Mouse (Mus musculus): ENCODE results near the gene P2rx7.

Gene P2rx7

DNA sequence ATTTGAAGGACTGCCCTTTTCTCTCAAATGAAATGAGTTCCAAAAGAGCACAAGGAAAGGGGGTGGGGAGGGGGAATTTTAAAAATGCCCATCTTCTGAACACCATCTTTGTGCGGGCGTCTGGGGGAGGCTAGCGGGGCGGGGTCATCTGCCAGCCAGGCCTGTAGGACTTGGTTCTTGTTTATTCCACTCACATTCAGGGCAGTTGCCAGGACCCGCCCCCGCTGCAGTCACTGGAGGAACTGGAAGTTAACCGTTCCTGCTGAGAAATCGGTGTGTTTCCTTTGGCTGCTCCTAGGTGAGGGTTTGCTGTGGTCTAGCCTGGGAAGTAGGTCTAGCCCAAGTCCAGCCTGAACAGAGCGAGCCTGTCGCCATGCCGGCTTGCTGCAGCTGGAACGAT lies at the start of gene P2rx7:
Gene P2rx7 (plus strand): TSS at position 211 of the 400 bp plus-strand sequence.
- DNase-seq = no peak

DNA sequence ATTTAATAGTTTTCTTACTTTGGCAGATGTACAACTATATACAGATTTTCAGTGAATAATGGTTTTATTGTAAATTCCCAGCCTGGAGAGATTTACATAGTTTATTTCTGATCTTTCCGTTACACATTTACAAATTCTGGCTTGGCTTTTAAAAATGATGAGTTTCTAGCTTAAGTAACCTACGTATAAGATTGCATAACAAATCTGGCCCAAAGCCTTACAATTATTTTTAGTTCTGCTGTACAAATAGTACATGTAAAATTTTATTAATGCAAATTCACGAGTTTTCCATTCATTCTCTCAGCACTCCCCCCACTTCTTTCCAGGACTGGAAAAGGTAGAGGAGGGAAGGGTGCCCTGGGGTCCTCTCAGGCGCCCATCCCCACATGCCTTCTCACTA lies 48.2 kb upstream of the P2rx7 start:
- no peak for DNase-seq

DNA sequence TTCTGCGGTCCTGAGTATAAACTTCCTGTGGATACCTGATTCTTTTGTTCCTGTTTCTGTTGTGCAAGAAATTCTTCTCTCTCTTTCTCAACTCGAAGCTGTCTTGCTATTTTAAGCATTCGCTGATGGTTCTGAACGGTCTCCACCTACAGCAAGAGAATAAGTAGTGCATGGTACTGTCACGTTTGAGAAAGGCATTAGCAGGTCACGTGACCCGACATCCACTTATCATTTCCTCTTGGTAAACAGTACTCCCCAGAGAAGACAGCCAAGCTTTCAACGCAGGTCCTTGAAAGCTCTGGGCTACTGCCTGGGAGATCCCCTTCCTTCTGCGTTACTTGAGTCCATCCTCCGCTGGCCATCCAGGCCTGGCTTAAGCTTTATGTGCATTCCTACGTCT lies 41.5 kb upstream of the P2rx7 start:
- DNase-seq = peak; percentile 44 to 57

DNA sequence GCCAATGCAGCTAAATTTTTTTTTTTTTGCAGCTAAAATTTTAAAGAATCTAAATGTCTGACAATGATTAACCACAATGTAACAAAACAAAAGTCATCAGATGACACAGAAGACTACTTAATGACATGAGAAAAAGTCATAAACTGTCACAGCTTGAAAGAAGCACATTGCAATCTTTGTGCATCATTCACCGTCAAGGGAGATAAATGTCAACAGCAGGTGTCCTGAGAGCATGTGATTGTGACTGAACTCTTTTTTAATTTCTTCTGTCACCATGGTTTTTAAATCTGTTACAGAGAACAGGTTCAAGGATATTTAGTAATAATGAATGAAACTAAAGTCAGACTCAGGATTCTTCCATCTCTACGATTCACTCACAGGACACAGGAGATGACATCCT lies 38.8 kb upstream of the P2rx7 start:
- DNase-seq = no peak

DNA sequence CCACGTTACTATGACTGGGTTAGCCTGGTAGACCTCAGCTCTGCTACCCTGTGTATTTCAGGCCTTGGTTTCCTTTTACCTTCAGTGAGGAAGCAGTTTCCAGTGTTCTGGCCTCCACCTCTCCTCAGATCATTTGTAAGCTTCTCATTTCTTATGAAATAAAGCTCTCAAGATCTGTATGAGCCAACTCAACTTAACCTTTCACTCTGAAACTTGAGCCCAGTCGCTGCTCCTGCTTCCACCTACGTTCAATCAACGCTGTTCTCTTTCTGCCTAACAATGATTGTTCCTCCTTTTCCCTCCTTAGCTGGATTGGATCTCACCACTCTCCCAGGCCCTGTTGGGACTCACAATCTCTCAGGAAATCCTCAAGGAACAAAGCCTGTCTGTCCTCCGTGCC lies 32.1 kb upstream of the P2rx7 start:
- DNase-seq = no peak

DNA sequence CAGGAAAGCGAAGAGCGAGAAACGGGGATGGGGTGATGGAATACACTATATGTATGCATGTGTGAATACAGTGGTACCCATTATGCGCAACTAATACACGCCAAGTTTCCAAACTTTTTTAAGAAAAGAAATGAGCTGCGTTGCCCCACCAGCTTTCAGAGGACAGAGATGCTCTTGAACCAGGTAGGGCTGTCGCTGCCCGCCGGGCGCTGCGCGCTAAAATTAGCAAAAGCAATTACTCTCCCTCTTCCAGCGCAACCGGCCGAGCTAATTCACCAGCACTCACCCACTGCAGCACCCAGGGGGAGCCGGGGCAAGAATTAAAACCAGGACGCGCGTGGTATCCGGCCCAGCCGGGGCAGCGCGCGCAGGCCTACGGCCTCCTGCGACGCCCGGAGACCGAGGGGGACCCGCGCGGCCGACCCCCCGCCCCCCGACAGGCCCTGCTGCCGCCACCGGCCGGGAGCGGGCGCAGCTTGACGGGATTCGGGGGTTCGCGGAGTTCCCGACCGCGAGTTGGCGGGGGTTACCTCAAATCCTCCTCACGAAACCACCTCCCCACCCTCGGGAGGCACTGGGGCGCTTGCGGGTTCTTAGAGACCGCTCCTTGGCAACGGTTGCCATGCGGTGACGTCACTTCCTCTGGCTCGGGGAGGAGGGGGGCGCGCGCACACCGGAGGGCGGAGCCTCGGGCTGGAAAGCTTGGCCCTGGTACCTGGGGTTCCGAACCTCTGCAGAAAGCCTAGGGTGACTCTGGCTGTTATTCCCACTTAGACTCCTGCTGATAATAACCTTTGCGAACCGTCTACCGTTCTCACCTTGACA lies 29.6 kb upstream of the P2rx7 start, which contains the start of gene Ift81:
Gene Ift81 (minus strand): TSS at position 611 of the 825 bp plus-strand sequence.
- DNase-seq = peak; percentile 95 to 97

DNA sequence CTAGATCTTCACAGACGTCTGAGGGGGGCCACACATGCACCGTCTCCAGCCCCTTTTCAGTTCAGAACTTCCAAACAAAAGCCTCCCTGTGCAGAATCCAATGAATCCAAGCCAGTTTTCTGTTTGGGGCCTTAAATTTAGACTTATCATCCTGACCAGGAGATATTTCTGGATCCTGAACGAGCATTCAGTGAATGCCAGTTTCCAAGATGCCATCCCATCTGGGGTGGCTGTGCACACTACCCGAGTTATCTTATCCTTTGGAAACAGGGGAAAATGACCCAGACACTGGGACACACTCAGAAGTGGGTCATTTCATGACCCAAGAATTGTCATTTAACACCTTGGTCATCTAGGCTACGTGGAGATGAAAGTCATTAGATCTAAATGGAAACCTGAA lies 26.0 kb upstream of the P2rx7 start:
- no peak for DNase-seq

DNA sequence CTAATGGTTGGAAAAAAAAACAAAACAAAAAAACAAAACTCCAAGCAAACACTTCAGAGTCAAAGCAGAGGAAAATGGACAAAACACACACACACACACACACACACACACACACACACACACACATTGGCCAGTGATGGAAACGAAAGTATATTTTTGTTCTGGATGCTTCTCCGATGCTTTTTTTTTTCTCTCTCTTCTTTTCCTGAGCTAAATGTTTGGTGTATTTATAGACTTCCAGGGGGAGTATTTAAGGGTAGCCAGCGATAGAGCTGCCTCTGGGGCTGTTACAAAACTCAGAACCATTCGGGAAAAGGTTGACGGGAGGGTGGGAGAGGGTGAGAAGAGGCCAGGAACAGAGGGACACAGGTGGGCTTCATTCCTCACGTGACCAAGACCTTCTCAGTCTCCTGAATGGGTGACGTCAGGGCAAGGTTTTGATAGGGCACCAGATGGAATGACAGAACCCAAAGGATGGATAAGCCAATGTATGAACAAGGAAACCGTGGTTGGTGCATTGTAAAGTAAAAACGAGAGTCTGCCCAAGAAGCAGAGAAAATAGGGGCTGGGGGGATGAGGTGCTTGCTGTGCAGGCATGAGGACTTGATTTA lies 23.9 kb upstream of the P2rx7 start:
- DNase-seq = no peak

DNA sequence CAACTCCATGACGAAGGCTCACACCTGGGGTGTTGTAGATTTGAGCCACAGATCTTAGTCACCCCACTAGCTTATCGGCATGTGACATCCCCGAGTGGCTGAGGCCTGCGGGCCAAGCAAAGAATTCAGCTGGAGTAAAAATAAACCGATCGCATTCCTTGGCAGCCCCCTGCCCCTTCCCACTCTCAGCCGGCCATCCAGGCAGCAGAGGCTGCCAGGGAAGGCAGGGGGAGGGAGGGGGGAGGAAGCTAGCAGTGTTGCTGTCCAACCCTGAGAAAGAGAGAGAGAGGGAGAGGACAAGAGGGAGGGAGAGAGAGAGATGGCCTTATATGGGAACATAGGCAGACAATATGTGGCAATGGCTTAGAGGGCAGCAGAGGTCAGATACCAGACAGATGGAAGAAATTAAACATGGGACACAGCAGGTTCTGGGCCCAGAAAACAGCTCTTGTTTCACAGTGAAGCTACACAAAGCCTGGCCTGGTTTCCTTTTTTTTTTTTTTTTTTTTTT lies 22.3 kb upstream of the P2rx7 start:
- no peak for DNase-seq

DNA sequence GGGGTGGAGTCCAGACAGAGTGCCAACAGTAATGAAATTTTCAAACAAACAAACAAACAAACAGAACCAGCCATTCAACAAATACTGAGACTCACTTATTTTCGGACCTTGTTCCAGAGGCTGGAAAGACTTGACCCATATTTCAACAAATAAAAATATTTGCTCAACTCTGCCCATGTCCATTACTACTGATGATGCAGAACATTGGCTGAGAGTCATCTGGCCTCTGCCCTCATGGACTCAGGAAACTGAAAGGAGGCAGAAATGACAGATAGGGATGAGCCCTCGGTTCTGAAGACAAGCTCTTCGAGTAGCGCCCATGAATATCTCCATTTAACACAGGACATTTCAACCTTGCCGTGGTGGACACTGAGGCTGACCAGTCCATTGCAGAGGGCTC lies 21.2 kb upstream of the P2rx7 start:
- no peak for DNase-seq

DNA sequence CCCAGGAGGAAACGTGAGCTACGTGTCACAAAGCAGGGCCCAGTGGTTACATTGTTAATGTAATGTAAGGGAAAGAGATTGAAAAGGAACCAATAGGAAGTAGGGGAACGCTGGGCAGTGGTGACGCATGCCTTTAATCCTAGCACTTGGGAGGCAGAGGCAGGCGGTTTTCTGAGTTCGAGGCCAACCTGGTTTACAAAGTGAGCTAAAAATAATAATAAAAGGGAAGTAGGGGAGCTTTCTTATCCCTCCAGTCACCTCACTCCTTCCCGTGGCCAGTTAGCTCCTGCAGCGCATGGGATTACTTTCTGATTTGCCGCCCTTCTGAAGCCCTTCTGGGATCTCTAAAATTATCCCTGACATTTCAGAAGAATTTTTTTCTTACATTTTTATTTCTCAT lies 19.9 kb upstream of the P2rx7 start:
- no peak for DNase-seq

DNA sequence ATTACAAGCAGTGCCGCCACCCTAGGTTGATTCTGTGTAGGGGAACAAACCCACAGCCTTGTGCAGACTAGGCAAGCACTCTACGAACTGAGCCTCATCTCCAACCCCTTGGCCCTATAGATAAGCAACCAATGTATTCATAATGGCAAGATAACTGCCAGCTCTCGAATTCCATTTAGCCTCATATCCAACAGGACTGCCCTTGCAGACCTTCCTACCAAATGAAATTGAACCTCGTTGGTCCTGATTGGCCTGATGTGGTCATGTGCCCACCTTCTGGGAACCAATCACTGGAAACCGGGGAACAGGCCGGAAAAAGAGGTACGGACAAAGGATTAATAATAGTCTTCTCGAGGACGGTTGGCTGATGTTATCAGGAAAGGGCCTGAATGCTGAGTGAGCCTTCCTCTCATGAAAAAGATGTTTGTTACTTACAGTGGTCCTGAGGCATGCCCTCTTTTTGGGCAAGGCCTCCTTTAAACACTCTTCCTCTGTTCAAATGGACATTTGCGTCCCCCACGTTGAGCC lies 18.7 kb upstream of the P2rx7 start:
- DNase-seq = no peak

DNA sequence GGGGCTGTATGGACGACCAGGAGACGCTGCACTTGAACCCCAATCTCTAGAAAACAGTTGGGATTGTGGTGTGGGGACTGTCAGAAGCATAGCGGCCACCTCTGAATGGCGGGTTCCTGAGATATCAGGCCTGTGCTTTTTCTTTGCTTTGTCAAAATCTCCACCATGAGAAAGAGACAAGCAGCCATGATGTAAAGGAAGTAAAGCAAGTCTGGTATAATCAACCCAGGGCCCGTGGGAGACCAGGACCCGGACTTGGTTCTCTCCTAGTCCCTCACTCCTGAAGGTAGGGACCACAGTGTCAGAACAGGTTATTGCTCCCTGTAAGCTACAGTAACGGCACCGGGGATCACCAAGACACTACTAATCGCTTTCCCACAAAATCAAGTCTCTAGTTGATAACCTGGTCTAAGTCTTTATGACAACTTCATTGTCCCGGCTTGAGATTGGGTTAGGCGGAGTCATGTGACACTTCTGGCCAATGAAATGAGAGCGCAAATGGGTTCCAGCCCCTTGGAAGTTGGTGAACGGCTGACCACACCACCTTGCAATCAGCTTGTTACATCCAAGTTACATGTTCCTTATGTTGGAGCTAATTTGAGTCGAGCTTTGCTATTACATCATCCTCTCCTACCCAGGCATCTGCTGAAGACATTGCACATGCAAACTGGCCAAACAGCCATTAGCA lies 18.0 kb upstream of the P2rx7 start:
- no peak for DNase-seq

DNA sequence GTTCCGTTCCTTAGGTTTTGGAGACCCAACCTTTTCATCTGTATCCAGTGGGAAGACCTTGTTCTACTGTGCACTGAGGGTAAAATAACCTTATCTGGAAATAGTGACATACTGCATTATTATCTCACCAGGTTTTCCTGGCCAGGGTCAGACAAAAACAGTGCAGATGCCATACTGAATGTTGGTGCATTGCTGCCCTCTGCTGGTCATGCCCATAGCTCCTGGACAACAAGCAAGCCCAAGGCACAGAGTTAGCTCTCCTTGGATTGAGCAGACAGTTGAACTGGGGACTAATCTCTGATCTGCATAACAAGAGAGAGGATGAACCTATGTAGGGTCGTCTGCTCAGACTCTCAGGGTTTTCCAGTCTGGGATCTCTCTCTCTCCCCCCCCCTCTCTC lies 16.5 kb upstream of the P2rx7 start:
- DNase-seq = peak; percentile 77 to 83

DNA sequence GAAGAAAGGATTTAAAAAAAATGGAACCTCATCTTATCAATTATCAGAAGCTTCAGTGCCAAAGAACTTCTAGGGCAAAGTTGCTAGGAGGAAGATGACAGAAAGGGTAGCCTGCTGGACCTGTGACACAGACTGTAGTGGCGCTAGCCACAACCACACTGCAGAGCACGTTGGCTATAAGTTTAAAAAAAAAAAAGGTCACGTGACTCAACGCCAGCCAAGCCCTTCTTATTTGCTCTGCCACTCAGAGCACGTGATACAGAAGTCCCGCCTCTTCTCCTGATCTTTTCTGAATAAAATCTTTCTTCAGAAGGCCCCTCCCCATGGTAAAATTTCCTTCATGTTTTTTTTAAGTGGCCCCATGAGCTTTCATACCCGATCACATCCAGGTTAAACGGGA lies 8.5 kb upstream of the P2rx7 start:
- DNase-seq = no peak

DNA sequence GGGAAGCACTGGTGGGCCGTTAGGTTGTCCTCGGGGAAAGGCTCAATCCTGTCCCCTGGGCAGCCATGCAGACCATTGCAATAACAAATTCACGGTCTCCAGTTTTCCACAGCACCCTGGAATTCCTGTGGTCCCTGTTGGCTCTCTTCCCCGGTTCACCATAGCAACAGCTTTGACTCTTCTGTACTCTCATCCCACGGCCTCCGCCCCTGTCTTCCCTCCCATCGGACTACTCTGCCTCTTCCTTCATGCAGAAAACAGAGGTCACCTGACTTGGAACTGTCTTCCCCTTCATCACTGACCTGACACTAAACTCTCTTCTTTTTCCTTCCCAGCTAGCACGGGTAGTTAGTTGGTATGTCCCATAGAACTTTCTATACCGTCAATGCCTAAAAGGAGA lies 7.4 kb upstream of the P2rx7 start:
- DNase-seq = no peak

DNA sequence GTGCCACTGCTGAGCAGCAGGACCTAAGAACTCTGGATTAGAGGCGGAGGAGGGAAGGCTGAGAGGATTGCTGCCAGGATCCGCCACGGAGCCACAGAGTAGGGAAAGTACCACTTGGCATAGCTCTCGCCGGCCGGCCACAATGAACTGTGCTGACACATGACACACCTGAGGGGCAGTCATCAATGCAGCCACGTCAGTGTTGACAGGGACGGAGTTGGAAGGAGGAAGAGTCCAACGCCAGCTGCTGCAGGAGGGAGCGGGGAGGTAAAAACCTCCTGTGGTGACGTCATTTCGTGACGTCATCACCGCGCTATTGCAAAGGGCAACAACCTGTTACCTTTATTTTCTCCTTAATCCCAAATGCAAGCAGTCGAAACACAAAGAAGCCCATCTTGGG lies 6.8 kb upstream of the P2rx7 start:
- DNase-seq = no peak

DNA sequence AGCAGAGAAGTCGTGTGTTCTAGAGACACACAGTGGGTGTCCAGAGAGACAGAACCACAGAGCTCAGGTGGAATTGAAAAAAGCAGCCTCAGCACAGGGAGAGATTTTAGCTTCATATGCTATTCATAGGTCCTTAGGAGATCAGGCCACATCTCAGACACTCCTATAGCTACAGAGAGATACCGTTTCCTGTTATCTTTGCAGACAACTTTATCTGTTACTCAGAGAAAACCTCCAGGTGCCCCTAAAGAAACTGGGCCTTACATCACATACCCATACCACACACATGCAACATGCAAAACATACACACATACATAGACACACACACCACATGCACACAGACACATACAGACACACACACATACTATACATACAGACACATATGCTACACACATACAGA lies 5.4 kb upstream of the P2rx7 start:
- DNase-seq = no peak

DNA sequence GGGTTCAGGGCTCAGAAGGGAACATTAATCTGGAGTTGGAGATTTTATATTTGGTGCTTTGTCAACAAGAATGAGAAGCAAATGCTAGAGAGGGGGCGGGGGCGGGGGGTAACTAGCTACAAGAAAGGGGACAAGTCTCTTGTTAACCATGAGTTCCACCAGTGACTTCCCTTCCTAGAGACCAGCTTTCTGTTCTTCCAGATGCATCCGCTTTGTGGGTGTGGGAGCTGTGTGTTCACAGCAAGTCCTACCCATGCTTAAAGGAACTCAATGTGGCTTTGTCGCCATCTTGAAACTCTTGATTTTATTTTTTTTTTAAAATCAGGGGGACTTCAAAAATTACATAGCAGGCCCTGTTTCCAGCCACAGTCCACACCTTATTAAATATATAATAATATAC lies 4.2 kb upstream of the P2rx7 start:
- no peak for DNase-seq

DNA sequence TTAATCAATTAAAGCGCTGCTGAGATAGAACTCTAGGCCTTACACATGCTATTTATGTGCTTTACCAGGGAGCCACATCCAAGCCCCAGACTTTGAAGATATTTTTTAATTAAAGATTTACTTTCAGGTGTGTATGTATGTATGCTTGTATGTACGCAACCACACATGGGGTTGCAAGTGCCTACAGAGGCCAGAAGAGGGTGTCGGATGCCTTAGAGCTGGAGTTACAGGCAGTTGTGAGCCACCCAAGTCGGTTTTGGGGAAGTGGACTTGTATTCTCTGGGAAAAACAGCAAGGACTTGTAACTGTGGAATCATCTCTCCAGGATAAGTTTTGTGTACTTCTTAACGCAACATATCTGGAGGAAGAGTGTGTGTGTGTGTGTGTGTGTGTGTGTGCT lies 3.7 kb upstream of the P2rx7 start:
- no peak for DNase-seq

DNA sequence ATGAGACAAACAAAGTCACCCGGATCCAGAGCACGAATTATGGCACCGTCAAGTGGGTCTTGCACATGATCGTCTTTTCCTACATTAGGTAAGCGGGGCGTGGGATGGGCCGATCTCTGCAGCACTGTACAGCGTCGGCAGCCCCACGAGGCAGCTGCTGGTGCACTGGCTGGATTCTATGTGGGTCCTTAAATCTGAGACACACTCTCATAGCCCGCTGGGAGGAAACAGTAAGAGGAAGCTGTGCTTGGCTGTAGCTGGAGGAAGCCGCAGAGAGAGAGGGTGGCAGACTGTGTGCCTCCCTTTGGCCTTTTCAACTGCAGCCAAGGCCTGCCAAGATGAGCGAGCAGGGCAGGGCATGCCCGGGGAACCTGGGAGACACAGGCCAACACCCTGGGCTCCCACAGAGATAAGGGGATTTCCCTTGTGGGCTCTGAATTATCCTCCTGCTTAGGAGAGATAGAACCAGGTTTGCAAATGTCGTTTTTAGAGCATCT lies 448 bp downstream of the P2rx7 start:
- peak; percentile 31 to 45 for DNase-seq

DNA sequence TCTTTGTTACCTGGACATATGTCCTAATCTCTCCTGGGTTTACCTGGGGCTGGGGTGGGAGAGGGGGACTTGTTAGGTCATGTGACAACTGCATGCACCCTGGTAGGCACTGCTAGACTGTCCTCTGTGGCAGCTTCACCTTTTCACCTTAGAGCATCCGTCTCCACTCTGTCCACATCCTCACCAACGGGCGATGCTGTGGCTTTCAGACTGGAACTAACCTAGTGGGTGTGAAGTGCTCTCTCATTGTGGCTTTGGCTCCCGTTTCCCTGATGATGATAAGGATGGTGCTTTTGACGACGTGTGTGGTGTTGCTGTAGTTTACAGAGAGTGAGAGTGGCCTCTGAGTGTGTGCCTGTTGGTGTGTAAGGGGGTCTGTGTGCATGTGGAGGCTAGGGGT lies 1.6 kb downstream of the P2rx7 start:
- no peak for DNase-seq

DNA sequence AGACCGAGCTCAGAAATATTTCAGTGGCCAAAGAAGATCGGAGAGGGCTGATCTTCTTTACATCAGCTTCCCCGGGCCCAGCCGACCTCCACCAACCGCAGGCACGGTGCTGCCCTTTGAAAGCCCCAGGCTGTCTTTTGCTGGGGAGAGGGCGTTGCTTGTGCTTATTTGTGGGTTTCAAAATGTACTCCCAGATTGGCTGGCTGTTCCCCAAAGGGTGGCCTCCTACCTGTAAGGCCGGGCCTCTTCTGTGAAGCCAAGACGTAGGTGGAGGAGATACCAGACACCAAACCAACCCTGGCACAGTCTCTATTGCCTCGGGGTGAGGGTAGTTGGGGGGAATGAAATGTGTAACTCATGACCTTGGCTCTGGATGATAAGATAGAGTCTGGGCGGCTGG lies 2.3 kb downstream of the P2rx7 start:
- DNase-seq = peak in 1 of 2 experiments; percentile 28

All from thymus, postnatal 36 days (tissue).